Mouse (Mus musculus) cortical plate, adult 2 months (tissue): Measurements from ENCODE around the gene Npas2. TPM values are rescaled to one million over a fixed set of nuclear protein-coding genes. Genes with fewer than 3 reads are reported as not detected.
A peak's percentile ranks its signal among the peaks of the same experiment; 100 is the strongest.

Experiments
- H3K27ac ChIP-seq: fragments of 200-500 bp; 2 replicates; pipeline ENCODE4 v1.5.1; 2012; ENCODE audit warnings: low read length, control low read depth, inconsistent platforms; ENCODE audit not compliant: insufficient read depth
- H3K4me1 ChIP-seq: fragments of 200-500 bp; 2 replicates; pipeline ENCODE4 v1.6.1; 2011; ENCODE audit warnings: low read length; ENCODE audit not compliant: control insufficient read depth, insufficient read depth
- H3K4me3 ChIP-seq: fragments of 200-500 bp; 2 replicates; pipeline ENCODE4 v1.5.1; 2011; ENCODE audit warnings: mild to moderate bottlenecking, low read length, control low read depth; ENCODE audit not compliant: insufficient read depth
- CTCF ChIP-seq: fragments of 200-500 bp; IDR thresholded peaks from 2 replicates; pipeline ENCODE4 v1.5.1; 2011; ENCODE audit warnings: mild to moderate bottlenecking, control low read depth, low read length; ENCODE audit not compliant: insufficient read depth; ENCODE audit errors: extremely low read depth
- POLR2A ChIP-seq: fragments of 200-500 bp; IDR thresholded peaks from 2 replicates; pipeline ENCODE4 v1.6.1; 2011; ENCODE audit warnings: mild to moderate bottlenecking, low read length, control low read depth; ENCODE audit not compliant: insufficient read depth; ENCODE audit errors: extremely low read depth
- polyA plus RNA-seq: library from polyadenylated mRNA; depleted of rRNA; stranded (reverse); fragments of >200 nt; gene quantifications from 2 replicates; pipeline ENCODE4 v1.2.3, GENCODE M21; 2012

Npas2 gene
- polyA plus RNA-seq, 1 experiment, result 22.9 TPM

GRCm38 (mm10) chr1:39191122-39191521, 2.4 kb upstream of the Npas2 start:
- TF ChIP-seq CTCF (no peak), POLR2A (no peak)
- H3K4me1 ChIP-seq, result peaks cover 3% of the 10 kb centered on the region
- no peak overlapping the region for H3K4me3 ChIP-seq
- no peak overlapping the region for H3K27ac ChIP-seq

- Histone ChIP-seq H3K27ac (peak overlapping the region; percentile 91), H3K4me3 (peak overlapping the region; percentile 94), H3K4me1 (no peaks in the 10 kb centered on the region; the same call in 1 of the 2 replicates)
- no peak for TF ChIP-seq POLR2A
- TF ChIP-seq CTCF, result no peak
Measured at GRCm38 (mm10) chr1:39192460-39192996, 1.0 kb upstream of the Npas2 start.

GRCm38 (mm10) chr1:39193862-39194675, 538 bp downstream of the Npas2 start:
- peak overlapping the region; percentile 96 for H3K27ac ChIP-seq
- H3K4me1 ChIP-seq, result no peaks in the 10 kb centered on the region; the same call in 1 of the 2 replicates
- peak overlapping the region; percentile 94 for H3K4me3 ChIP-seq
- TF ChIP-seq CTCF, result no peak
- TF ChIP-seq POLR2A, result peak; percentile 48; the same call in 1 of the 2 replicates

- no peaks in the 10 kb centered on the region; the same call in 1 of the 2 replicates for H3K4me1 ChIP-seq
- H3K27ac ChIP-seq, result peak overlapping the region; percentile 74
- TF ChIP-seq CTCF (no peak), POLR2A (no peak)
- H3K4me3 ChIP-seq, result peak overlapping the region; percentile 94
Measured at GRCm38 (mm10) chr1:39194959-39195358, 1.4 kb downstream of the Npas2 start.

DNA sequence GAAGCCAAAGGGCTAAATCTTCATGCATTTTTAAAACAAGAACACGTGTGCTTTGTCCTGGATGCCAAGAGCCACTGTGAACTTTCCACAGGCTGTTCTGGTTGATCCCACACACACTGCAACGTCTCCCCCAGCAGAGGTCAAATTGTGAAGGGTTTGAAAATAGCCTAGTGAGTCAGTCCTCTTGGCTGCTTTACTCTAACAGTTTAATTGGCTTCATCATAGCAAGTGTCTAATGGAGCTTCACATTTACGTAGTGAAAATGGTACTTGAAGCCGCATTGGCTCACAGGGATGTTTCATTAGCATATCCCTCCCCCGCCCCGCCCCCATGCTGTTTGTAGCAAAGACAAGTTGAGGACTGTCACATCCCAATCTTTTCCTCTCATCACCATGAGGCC, 2.6 kb downstream of the Npas2 start:
- TF ChIP-seq CTCF (no peak), POLR2A (no peak)
- no peak overlapping the region for H3K27ac ChIP-seq
- H3K4me3 ChIP-seq, result peak overlapping the region; percentile 94; the same call in 1 of the 2 replicates
- H3K4me1 ChIP-seq, result no peaks in the 10 kb centered on the region; the same call in 1 of the 2 replicates

DNA sequence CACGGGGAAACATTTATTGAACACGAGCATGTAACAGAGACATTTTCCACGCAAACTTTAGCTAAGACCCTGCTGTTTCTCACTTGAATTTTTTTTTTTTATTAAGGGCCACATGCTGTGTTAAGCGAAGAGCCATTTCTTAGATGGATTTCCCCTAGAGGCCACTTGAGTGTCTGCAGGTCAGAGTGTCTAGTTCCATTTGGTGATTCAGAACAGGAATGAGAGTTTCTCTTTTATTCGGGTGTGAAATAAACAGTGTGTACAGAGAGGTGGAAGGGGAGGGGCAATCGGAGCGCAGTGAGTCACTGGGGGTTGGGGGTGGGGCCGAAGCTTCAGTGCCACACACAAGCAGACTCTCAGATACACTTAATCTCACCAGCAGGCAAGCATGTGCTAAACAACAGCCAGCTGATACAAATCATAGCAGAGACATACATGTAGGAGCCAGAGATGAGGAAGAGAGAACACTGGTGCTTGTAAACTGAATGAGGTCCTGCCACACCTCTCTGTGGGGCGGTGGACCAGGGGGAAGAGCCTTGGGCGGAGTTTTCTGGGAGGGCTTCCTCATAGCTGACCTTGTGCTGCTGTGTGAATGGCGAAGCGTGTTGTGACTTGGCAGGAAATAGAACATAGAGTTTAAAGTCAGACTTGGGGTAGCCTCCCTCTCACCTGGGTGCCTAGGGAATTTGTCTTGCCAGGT, 3.3 kb downstream of the Npas2 start:
- no peaks in the 10 kb centered on the region; the same call in 1 of the 2 replicates for H3K4me1 ChIP-seq
- TF ChIP-seq CTCF (no peak), POLR2A (no peak)
- H3K4me3 ChIP-seq, result no peak overlapping the region
- no peak overlapping the region for H3K27ac ChIP-seq

DNA sequence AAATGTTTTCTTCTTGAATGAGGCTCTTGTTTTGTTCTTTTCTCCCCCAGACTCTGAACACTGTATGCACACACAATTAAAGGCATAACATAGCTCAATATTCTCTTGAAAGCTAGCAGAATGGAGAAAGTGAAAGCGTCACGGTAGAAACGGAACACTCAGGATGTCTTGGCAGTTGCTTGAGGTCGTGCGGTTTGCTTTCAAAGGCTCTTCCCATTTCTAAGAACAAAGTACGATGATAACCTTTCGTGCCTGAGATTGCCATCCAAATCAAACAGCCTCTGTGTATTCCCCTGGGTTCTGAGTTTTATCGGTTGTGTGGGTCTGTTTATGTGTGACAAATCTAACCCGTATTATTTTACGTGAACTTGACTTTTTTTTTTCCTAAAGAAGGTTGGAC, 11.5 kb downstream of the Npas2 start:
- peaks cover 5% of the 10 kb centered on the region for H3K4me1 ChIP-seq
- TF ChIP-seq CTCF (no peak), POLR2A (no peak)
- no peak overlapping the region for H3K4me3 ChIP-seq
- no peak overlapping the region for H3K27ac ChIP-seq

GRCm38 (mm10) chr1:39205697-39206096, 12.2 kb downstream of the Npas2 start:
- Histone ChIP-seq H3K4me3 (no peak overlapping the region), H3K27ac (no peak overlapping the region), H3K4me1 (peaks cover 5% of the 10 kb centered on the region)
- TF ChIP-seq CTCF, result no peak
- no peak for TF ChIP-seq POLR2A

GRCm38 (mm10) chr1:39206942-39207341, 13.4 kb downstream of the Npas2 start:
- no peak for TF ChIP-seq POLR2A
- peak; percentile 42; the same call in 1 of the 2 replicates for TF ChIP-seq CTCF
- no peak overlapping the region for H3K27ac ChIP-seq
- peaks cover 5% of the 10 kb centered on the region for H3K4me1 ChIP-seq
- H3K4me3 ChIP-seq, result no peak overlapping the region
